ENCODE assay signal across 21 mouse cellular contexts in genomic region chr6:127362166-127362565, GRCm38 (mm10).
DNase-seq lines count a peak whose midpoint lies in the region; ATAC-seq lines count a peak whose summit lies in the region.
"Had no signal": no experiment of that assay in that cellular context is flagged by ENCODE, and none has a peak within 500 bp of the region (broad histone marks: within the 10 kb centered on the region; RNA-seq: fewer than 3 reads in every experiment).

No protein-coding gene starts in this region.

- DNase-seq in hindbrain, embryonic 10.5 days (ENCODE audit: low spot score), result no peak
- DNase-seq in midbrain, embryonic 11.5 days (ENCODE audit: low spot score, missing footprints), result peak; percentile 81
- DNase-seq in adrenal gland, postnatal 25 days, result no peak
- DNase-seq: adrenal gland, adult 2 months; adrenal gland, postnatal 14 days; cerebellum, adult 11-12 months; cerebellum, adult 8-10 months; cerebellum, postnatal 10 days; cerebellum, postnatal 36 days; embryo, embryonic 11 days; gastrocnemius, postnatal 10 days; gastrocnemius, postnatal 36 days had no signal

- peaks cover 50% of the 10 kb centered on the region for H3K27me3 ChIP-seq in hindbrain, embryonic 10.5 days (ENCODE audit: insufficient read depth, poor library complexity, severe bottlenecking)
- H3K27me3 ChIP-seq in hindbrain, embryonic 13.5 days, result peaks cover 41% of the 10 kb centered on the region
- H3K27me3 ChIP-seq in midbrain, embryonic 11.5 days (ENCODE audit: control insufficient read depth, insufficient read depth, low read length), result no peaks in the 10 kb centered on the region; the same call in 1 of the 2 replicates
- 0 out of 2 replicates have a peak, but pooled peaks cover 3% of the 10 kb centered on the region for H3K27me3 ChIP-seq in midbrain, embryonic 15.5 days (replicated peaks)
- H3K27me3 ChIP-seq in embryonic facial prominence, embryonic 13.5 days, result peaks cover 7% of the 10 kb centered on the region; the same call in 1 of the 2 replicates
- H3K27me3 ChIP-seq: forebrain, embryonic 15.5 days; hindbrain, embryonic 15.5 days had no signal

- H3K4me1 ChIP-seq in hindbrain, embryonic 10.5 days (replicated peaks), result peaks cover 79% of the 10 kb centered on the region
- H3K4me1 ChIP-seq in hindbrain, embryonic 13.5 days (replicated peaks), result peaks cover 11% of the 10 kb centered on the region
- peaks cover 56% of the 10 kb centered on the region for H3K4me1 ChIP-seq in midbrain, embryonic 11.5 days (ENCODE audit: control insufficient read depth, insufficient read depth, low read length)
- peaks cover 4% of the 10 kb centered on the region for H3K4me1 ChIP-seq in midbrain, embryonic 15.5 days
- peaks cover 54% of the 10 kb centered on the region for H3K4me1 ChIP-seq in embryonic facial prominence, embryonic 13.5 days

- no peaks in the 10 kb centered on the region for H3K36me3 ChIP-seq in hindbrain, embryonic 10.5 days
- no peaks in the 10 kb centered on the region for H3K36me3 ChIP-seq in hindbrain, embryonic 13.5 days
- no peaks in the 10 kb centered on the region for H3K36me3 ChIP-seq in midbrain, embryonic 11.5 days (ENCODE audit: control insufficient read depth, insufficient read depth, low read length)
- H3K36me3 ChIP-seq in midbrain, embryonic 15.5 days (replicated peaks), result no peaks in the 10 kb centered on the region
- H3K36me3 ChIP-seq in embryonic facial prominence, embryonic 13.5 days, result no peaks in the 10 kb centered on the region
- H3K36me3 ChIP-seq: embryonic facial prominence, embryonic 15.5 days; forebrain, embryonic 12.5 days; forebrain, embryonic 15.5 days; hindbrain, embryonic 15.5 days had no signal

- peak overlapping the region; percentile 84 for H3K27ac ChIP-seq in hindbrain, embryonic 10.5 days
- H3K27ac ChIP-seq in hindbrain, embryonic 13.5 days, result no peak overlapping the region
- peak overlapping the region; percentile 69 for H3K27ac ChIP-seq in midbrain, embryonic 11.5 days (ENCODE audit: low read depth, low read length)
- no peak overlapping the region for H3K27ac ChIP-seq in midbrain, embryonic 15.5 days
- no peak overlapping the region for H3K27ac ChIP-seq in embryonic facial prominence, embryonic 13.5 days
- H3K27ac ChIP-seq: hindbrain, embryonic 15.5 days had no signal

- no peaks in the 10 kb centered on the region for H3K9me3 ChIP-seq in hindbrain, embryonic 10.5 days
- no peaks in the 10 kb centered on the region for H3K9me3 ChIP-seq in hindbrain, embryonic 13.5 days
- no peaks in the 10 kb centered on the region for H3K9me3 ChIP-seq in midbrain, embryonic 11.5 days (ENCODE audit: control insufficient read depth, low read length)
- H3K9me3 ChIP-seq in midbrain, embryonic 15.5 days, result no peaks in the 10 kb centered on the region
- H3K9me3 ChIP-seq in embryonic facial prominence, embryonic 13.5 days, result no peaks in the 10 kb centered on the region
- H3K9me3 ChIP-seq: embryonic facial prominence, embryonic 15.5 days; forebrain, embryonic 12.5 days; forebrain, embryonic 15.5 days; hindbrain, embryonic 15.5 days had no signal

- H3K4me3 ChIP-seq in hindbrain, embryonic 10.5 days, result no peak overlapping the region
- H3K4me3 ChIP-seq in hindbrain, embryonic 13.5 days, result no peak overlapping the region
- H3K4me3 ChIP-seq in midbrain, embryonic 11.5 days (ENCODE audit: low read depth, low read length), result no peak overlapping the region
- H3K4me3 ChIP-seq in midbrain, embryonic 15.5 days, result no peak overlapping the region
- H3K4me3 ChIP-seq in embryonic facial prominence, embryonic 13.5 days, result no peak overlapping the region
- H3K4me3 ChIP-seq: embryonic facial prominence, embryonic 15.5 days; forebrain, embryonic 12.5 days; forebrain, embryonic 15.5 days; hindbrain, embryonic 15.5 days had no signal

- H3K4me2 ChIP-seq in hindbrain, embryonic 13.5 days, result no peak overlapping the region
- no peak overlapping the region for H3K4me2 ChIP-seq in midbrain, embryonic 11.5 days
- no peak overlapping the region for H3K4me2 ChIP-seq in midbrain, embryonic 15.5 days
- no peak overlapping the region for H3K4me2 ChIP-seq in embryonic facial prominence, embryonic 13.5 days
- H3K4me2 ChIP-seq: embryonic facial prominence, embryonic 15.5 days; forebrain, embryonic 12.5 days; forebrain, embryonic 15.5 days; heart, embryonic 11.5 days; hindbrain, embryonic 15.5 days had no signal

- no peak overlapping the region for H3K9ac ChIP-seq in hindbrain, embryonic 13.5 days
- 0 out of 2 replicates have a peak overlapping the region, but pooled peaks have one; percentile 10 for H3K9ac ChIP-seq in midbrain, embryonic 11.5 days (ENCODE audit: low read length)
- H3K9ac ChIP-seq in midbrain, embryonic 15.5 days, result no peak overlapping the region
- peak overlapping the region; percentile 27; the same call in 1 of the 2 replicates for H3K9ac ChIP-seq in embryonic facial prominence, embryonic 13.5 days
- H3K9ac ChIP-seq: embryonic facial prominence, embryonic 15.5 days; forebrain, embryonic 12.5 days; forebrain, embryonic 15.5 days; hindbrain, embryonic 15.5 days had no signal

- 75% methylated on average over 5 of the region's 5 CpGs for WGBS in hindbrain, embryonic 10.5 days
- 80% methylated on average over 5 of the region's 5 CpGs for WGBS in hindbrain, embryonic 13.5 days
- WGBS in midbrain, embryonic 11.5 days, result 73% methylated on average over 5 of the region's 5 CpGs
- 74% methylated on average over 5 of the region's 5 CpGs for WGBS in midbrain, embryonic 15.5 days
- 68% methylated on average over 5 of the region's 5 CpGs for WGBS in embryonic facial prominence, embryonic 13.5 days

- ATAC-seq in hindbrain, embryonic 13.5 days (ENCODE audit: low FRiP score), result no peak
- no peak for ATAC-seq in midbrain, embryonic 11.5 days (ENCODE audit: low FRiP score)
- ATAC-seq in midbrain, embryonic 15.5 days (replicated peaks), result no peak
- no peak for ATAC-seq in embryonic facial prominence, embryonic 13.5 days (ENCODE audit: insufficient number of reproducible peaks, insufficient read depth, low FRiP score, low TSS enrichment, low read depth)
- ATAC-seq: CD4-positive, CD25-positive, alpha-beta regulatory T cell, adult 4 months; forebrain, embryonic 15.5 days had no signal

Comparison
In these comparisons a context has a peak if more than half of its experiments do, and no peak if none do; other contexts are left out.
1. H3K27ac ChIP-seq: peak in hindbrain, embryonic 10.5 days (single experiment) and midbrain, embryonic 11.5 days (single experiment); none in hindbrain, embryonic 13.5 days (single experiment), midbrain, embryonic 15.5 days (single experiment) and embryonic facial prominence, embryonic 13.5 days (single experiment).
2. H3K9ac ChIP-seq: peak in midbrain, embryonic 11.5 days (single experiment) and embryonic facial prominence, embryonic 13.5 days (single experiment); none in hindbrain, embryonic 13.5 days (single experiment) and midbrain, embryonic 15.5 days (single experiment).